Mouse (Mus musculus) cerebellum, adult 8-10 months (tissue): Measurements from ENCODE around the gene Rbm47.

Source experiments
- DNase-seq: peaks from one replicate; pipeline ENCODE4 v3.0.0; 2022

Gene Rbm47

GRCm38 (mm10) chr5:66156431-66156962, 16.4 kb downstream of the Rbm47 start:
- no peak for DNase-seq

DNA sequence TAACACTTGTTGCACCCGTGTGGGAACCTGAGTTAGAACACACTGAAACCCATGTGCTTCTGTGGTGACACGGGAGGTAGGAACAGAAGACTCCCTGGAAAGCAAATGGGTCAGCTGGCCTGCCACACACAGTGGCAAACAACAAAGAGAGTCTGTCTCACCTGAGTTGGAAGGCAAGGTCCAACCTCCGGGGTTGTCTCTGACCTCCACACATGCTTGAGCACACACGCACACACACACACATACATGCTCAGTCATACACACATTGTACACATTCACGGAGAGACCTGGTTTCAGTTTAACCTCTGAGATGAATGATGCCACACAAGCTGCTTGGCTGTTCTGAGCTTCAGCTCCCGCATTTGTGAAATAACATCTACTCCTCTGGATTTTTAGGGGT, 18.3 kb downstream of the Rbm47 start:
- no peak for DNase-seq

DNA sequence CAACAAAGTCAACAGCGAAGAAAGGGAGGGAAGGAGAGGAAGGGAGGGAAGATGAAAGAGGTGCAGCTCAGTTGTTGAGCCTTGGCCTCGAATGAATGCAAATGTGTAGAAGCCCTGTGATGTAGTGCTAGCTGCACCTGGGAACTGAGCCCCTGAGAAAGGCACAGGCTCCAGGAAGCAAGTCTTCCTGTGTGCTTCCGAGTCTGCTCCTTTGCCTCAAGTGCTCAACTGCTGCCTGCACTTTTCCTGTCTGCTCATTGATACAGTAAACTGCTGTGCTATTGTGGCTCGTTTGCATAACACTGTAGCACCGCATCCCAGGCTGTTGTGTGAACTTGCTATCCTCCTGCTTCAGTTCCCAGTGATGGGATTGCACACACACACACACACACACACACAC, 19.4 kb downstream of the Rbm47 start:
- DNase-seq: no peak

DNA sequence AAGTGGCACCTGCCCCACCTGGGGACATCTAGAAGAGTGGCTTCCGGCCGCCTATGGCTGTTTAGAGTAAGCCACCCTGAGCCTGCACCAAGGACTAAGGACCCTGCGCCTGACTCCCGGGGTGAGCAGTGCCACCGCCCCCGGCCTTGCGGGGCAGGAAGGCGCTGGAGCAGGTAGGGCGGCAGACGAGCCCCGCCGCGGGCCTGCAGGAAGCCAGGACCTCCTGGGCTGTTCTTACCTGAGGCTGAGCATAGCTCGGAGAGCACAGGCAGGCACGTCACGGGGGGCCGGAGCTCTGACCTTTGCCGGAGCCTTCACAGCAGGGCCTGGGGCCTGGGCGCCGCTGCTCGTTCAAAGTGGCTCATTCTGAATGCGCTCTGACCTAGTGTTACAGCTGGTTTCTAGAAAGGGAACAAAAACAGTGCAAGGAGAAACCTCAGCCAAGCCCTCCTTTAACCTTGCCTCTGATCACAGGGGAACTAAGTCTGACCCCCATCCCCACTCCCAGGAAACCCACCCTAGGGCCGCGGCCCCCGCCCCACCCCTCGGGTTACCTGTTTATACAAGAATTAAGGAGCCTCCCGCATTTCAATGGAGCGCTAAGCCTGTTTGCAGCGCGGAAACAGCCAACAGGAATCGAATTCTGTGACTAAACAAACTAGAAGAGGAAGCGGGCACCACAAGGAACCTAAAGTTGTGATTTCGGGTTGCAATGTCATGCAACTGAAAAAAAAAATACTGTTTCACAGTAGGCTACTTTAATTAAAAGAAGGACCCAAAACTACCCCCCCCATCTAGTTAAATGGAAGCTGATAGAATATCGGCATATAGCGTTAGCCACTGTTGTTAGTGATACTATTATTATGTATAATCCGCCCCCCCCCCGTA, 21.4 kb downstream of the Rbm47 start:
- DNase-seq: peak; percentile 2

- DNase-seq: peak; percentile 18
Measured at GRCm38 (mm10) chr5:66150706-66151300, 22.1 kb downstream of the Rbm47 start.

DNA sequence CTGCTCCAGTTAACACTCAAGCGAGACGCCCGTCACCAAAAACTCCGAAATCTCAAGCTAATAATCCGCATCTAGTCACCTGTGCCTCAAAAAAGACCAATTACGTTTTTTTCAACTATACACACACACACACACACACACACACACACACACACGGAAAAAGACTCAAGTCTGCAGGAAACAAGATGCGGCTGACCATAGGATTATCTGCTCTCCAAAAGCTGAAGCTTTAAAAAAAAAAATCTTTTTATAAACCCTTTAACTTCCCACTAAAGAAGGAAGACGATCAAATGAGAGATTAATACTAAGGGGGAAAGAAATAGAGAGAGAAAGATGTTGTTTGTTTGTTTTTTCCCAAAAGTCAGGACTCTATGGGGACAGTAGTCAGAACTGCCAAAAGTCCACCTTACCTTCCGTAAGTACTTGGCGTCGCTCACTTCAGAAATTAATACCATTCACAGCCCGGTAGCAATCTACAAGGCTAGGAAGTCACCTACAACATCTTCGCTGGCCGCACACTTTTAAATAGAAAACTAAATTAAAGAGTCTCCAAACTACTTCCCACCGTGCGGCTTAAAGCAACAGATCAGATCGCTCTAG, 22.7 kb downstream of the Rbm47 start:
- DNase-seq: no peak

DNA sequence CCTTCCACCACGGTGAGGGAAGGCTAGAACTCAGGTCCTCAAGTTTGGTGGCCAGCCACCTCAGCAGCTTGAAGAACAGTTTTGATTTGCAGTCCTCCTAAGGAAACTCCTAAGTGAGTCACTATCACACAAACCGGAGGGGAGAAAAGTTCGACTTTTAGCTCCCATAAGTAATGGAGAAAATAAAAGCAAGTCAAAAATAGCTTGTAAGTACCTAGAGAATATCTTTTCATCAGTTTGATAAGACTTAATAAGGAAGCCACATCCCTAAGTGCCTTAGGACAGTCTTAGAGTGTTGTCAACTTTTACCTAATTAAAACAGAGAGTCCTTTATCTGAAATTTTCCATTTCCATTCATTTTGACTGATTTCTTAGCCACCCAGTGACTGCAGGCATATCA, 23.3 kb downstream of the Rbm47 start:
- DNase-seq: no peak

GRCm38 (mm10) chr5:66149111-66149510, 23.8 kb downstream of the Rbm47 start:
- no peak for DNase-seq

DNA sequence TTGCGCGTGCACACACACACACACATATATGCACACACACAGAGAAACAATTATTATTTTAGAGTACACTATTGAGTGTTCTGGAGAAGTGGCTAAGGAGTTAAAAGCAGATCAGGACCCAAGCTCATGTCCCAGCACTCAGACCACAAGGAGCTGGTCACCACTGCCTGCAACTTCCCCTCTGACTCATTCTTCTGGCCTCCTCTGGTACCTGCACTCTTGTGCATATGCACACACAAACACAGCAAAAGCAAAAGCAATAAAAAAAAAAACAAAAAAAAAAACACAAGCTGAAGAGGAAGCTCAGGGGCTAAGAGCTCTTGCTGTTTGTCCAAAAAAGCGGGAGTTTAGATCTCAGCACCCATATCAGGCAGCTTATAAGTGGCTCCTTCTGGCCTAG, 25.6 kb downstream of the Rbm47 start:
- no peak for DNase-seq

GRCm38 (mm10) chr5:66145583-66145982, 27.3 kb downstream of the Rbm47 start:
- no peak for DNase-seq

GRCm38 (mm10) chr5:66143093-66144032, 29.6 kb downstream of the Rbm47 start:
- no peak for DNase-seq

GRCm38 (mm10) chr5:66141474-66141873, 31.4 kb downstream of the Rbm47 start:
- no peak for DNase-seq

DNA sequence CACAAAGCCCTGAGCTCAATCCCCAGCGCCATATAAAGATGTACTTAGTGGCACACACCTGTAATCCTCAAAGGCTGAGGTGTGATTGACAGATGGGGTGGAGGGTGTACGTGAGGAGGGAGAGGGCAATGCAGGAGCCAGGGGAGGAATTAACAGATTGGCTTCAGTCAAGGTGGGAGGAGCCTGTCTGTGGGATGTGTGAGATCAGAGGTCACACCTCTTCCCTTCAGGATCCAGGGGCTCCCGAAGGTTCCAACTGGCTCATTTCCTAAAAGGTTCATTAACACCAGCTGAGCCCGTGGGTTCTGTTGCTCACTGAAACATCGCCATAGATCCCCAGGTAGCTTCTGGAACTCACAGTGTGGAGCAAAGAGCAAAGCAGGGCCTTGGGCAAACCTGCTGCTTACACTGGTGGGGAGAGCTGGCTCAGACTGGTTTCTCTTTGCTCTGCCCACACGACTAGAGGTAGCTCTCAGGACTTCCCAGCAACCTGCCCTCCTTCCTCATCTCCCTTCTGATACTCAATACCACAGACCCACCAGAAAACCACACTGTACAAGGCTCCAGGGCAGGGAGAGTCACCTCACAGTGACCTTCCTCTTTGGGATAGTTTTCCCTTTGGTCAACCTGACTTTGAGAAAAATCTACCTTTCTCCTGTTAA, 33.2 kb downstream of the Rbm47 start:
- no peak for DNase-seq

DNA sequence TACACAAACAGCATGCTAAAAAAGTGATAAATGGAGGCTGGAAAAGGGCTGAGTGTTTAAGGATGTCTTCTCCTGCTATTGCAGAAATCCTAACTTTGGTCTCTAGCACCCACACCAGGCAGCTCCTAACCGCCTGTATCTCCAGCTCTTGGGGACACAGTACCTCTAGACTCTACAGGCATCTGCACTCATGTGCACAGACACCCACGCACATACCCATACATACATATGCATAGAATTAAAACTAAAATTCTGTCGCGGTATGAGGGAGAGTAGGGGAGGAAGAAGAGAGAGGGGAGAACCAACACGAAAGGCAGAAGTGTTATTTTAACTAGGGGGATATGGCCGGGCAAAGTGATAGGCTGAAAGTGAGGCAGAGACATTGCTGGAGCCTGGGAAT, 33.7 kb downstream of the Rbm47 start:
- no peak for DNase-seq

DNA sequence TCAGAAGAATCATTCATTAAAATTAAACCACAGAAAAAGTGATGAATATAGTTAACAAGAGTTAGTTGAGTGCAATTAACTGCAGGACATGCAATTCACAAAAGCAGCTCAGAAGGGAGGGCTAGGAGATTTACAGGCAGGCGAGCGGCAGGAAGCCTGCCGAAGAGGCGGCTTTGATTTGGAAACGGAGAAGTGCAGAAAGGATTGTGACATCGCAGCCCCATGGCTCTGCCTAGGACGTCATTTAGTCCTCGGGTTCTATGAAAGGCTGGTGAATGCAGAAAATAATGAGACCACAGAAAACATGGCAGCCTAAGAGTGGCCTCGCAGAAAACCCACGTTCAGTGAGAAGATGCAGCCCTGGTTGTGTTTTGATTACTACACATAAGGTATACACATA, 34.3 kb downstream of the Rbm47 start:
- DNase-seq: no peak

DNA sequence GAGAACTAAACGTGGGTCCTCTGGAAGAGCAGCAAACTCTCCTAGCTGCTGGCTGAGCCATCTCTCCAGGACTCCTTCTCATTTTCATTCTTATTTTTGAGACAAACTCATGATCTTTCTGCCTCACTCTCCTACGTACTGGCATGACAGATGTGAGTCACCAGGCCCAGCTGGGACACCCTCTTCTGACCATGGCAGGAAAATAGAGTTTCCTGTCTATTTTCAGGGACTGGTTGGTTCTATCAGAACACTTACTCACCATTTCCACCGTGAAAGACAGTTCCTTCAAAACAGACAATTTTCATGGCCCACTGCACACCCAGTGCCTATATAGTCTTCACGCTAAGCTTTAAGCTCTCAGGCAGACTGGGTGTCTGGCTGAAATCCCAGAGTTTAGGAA, 35.7 kb downstream of the Rbm47 start:
- no peak for DNase-seq

GRCm38 (mm10) chr5:66135853-66136210, 37.1 kb downstream of the Rbm47 start:
- DNase-seq: no peak

- DNase-seq: no peak
Measured at GRCm38 (mm10) chr5:66135161-66135852, 37.6 kb downstream of the Rbm47 start.

GRCm38 (mm10) chr5:66134578-66134977, 38.3 kb downstream of the Rbm47 start:
- DNase-seq: no peak

GRCm38 (mm10) chr5:66128948-66129347, 44.0 kb downstream of the Rbm47 start:
- DNase-seq: no peak

DNA sequence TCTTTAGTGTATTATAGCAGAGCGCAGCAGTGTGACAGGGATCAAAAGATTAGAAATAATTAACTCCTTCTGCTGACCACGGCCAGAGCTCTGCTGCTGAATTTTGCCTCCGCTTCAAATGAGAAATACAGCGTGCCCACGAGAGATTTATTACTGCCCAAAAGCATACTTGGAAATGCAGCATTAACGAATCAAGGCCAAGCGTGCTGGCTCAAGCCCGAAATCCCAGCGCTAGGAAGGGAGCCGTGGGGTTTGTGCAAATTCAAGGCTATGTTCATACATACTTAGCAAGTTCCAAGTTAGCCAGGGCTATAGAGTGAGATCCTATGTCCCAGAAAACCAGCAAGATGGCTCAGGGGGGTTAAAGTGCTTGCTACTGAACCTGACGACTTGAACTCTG, 47.5 kb downstream of the Rbm47 start:
- DNase-seq: no peak

DNA sequence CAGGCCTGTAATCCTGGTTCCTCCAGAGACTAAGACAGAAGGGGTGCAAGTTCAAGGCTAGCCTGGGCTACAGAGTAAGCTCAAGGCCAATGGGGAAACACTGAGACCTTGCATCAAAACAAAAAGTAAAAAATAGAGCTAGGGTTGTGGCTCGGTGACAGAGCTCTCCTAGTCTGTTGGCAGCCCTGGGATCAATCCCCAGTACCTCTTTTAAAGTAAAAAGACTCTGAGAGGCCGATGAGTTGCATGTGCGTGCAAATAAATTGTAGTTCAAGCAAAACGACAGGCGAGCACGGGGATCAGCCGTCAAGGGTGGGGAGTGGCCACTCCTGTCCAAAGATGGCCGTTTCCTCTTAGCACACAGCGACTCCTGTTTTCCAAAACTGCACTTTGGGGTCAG, 48.0 kb downstream of the Rbm47 start:
- DNase-seq: no peak
